Mouse (Mus musculus) ovary, postnatal 14 days (tissue): ENCODE results near the gene Napa.

Experiments
- DNase-seq: peaks from one replicate; pipeline ENCODE4 v3.0.0; 2022; ENCODE audit warnings: low spot score

Gene Napa

DNA sequence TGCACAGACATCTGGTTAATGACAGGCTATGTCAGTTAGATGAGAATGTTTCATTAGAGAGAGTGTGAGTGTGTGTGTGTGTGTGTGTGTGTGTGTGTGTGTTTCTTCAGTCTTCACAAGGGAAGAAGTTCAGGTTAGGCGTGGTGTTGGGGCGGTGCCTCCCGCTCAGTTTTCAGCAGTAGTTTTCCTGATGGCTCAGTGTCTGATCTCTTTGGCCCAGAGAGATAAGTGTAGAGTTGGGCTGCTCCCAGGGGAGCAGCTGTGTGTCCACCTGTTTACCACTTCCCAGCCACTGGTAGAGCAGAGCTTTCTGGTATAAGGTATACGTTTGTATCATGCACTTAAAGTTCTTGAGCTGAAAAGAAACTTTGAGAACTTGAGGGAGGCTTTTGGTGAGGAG, 1.6 kb downstream of the Napa start:
- no peak for DNase-seq

DNA sequence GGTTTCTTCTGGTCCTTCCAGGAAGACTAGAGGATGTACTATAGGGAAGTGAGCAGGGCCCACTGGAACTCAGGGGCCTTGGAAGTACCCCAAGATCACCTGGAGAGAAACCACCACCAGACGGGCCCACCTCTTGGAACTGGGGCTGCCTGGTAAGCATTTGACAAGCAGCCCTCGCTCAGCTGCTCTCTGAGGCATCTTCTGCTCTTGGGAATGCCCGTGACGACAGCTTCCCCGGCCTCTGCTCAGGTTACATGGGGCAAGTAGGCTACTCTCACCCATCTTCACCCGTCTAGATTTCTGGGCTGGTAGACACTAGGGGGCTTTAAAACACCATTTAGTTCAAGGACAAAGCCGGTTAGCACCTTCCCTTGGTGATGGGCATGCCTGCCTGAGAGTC, 2.8 kb downstream of the Napa start:
- DNase-seq, result no peak

GRCm38 (mm10) chr7:16101726-16102475, 3.6 kb downstream of the Napa start:
- no peak for DNase-seq

DNA sequence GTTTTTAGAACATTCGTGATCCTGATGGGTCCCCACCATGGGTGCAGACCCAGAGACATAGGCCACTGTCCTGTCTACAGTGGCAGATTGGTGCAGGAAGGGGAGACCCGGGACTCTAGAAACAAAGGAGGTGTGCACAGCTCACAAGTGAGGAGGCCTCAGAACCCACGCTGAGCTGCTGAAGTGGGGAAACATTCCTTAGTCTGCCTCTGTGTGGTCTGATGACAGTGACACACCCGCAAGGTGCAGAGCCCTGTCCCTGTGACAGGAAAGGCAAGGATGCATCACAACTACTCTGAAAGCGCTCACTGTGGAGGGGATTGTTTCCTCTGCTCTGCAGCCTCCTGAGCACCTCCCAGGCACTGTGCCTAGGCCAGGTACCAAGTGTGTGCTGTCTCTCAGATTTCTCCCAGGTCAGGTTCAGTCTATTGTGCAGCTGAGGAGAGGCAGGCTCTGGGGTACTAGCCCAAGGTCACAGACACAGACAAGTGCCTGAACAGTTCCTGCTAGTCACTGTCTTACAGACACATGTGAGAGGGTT, 4.5 kb downstream of the Napa start:
- no peak for DNase-seq

- no peak for DNase-seq
Observed at GRCm38 (mm10) chr7:16103760-16104159, 5.5 kb downstream of the Napa start.

DNA sequence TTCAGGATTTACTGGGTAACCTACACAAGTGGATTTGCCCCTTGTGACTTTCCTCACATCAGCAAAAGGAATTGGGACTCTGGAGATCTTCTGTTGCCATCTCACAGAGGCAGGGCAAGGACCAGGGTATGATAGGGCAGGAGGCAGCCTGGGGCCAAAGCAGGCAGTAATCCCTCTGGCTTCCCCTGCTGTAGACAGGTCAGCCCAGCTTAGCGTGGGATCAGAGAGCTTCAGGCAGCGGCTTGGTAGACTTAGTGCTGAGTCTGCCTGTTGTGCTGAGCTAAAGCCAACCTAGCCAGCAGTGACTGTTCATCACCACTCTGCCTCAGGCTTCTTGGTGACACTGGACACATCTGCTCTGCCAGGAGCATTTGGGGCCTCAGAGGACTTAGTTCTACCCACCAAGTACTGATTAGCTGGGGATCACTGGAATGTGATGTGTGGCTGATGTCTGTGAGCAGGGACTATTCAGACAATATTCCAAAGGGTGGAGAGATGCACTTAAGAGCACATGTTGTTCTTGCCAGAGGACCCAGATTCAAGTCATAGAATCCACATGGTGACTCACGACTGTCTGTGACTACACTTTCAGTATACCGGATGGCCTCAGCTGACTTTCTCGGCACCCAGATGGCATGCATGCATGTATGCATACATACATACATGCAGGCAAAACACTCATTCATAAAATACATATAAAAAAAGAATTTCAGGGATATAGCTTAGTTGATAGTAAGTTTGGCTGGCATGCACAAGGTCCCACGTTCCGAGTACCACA, 6.5 kb downstream of the Napa start:
- no peak for DNase-seq

DNA sequence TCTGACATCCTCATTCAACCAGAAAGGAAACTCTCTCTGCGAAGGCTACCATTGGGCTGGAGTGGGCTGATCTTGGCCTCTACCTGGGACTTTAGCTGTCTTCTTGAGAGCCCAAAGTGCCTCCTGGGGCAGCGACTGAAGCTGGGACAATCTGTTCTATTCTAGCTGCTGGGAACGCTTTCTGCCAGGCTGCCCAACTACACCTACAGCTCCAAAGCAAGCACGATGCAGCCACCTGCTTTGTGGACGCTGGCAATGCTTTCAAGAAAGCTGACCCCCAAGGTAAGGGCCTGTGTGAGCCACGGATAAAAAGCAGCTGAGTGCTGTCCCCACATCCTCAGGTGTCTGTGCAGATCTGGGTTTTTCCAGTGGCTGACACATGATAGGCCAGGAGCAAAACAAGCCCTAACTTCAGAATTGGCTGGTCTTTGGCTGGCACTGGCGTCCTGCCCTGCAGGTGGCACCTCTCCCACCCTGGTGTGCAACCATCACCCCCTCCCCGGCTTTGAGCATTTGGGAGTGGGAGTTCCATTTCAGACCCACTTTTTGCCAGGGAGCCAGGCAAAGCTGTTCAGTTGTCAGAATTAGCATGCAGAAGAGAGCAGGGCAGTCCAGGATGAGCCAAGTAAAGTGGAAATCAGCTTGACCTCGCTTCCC, 10.8 kb downstream of the Napa start:
- no peak for DNase-seq

DNA sequence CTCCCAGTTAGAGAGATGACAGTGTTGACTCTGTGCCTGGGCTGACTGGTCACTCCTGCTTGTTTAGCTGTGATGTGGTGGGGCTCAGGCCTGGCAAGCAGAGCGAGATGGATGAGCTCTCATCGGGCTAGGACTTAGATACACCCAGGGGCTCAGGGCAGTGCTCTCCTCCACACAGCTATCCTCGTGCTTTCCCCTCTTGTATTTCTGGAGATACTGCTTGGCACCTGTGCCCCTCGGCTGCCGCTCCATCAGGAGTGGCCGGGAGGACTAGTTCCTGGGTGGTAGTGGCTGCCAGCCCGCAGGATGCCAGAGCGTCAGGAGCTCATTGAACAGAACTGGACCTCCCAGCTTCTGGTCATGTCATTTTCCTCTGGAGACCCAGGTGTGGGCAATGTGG, 11.9 kb downstream of the Napa start:
- no peak for DNase-seq

DNA sequence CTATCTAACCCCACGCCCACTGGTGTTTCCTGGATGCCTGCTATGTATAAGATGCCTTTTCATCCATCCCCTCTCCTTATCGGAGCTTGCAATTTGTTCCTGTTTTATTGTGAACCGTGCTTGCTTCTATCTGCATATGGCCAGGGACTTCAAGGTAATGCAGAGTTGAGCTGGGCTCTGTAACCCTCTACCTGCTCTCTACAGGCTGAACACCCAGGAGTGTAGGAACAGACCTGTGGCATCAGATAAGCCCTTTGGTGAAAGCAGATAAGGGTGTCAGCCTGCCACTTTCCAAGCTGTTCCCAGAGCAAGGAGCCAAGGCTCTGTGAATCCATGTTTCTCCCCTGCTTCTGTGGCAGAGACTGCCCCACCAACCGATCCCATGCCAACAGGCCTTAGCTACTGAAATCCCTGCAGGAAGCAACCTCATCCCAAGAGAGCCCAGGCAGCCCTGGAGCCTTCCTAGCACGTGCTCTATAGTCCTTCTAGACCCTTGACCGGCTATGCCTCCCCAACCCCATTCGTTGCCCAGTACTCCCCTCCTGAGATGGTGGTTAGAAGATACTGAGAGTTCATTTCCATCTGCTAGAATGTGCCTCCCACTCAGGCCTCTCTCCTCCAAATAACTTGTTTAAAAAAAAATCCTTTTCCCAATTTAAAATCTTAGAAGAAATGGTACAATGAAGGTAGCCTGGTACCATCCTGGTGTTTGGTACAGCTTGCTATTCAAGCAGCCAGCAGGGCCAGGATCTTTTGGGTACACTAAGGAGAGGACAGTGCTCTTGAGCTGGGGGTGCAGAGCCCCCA, 13.2 kb downstream of the Napa start:
- no peak for DNase-seq

DNA sequence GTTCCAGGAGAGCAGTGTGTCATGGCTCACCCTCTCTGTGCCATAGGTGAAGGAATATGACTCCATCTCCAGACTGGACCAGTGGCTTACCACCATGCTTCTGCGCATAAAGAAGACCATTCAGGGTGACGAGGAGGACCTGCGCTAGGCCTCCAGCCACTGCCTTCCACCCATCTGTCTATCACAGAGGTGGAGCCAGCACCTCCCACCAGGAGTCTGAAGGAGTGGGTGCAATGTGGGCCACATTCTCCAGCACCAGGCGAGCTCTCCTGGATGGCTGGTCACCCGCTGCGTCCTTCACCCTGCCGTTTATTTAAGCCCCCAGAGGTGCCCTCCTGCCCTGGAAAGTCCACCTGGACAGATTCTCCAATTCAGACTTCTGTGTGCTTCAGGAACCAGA, 18.2 kb downstream of the Napa start:
- no peak for DNase-seq

DNA sequence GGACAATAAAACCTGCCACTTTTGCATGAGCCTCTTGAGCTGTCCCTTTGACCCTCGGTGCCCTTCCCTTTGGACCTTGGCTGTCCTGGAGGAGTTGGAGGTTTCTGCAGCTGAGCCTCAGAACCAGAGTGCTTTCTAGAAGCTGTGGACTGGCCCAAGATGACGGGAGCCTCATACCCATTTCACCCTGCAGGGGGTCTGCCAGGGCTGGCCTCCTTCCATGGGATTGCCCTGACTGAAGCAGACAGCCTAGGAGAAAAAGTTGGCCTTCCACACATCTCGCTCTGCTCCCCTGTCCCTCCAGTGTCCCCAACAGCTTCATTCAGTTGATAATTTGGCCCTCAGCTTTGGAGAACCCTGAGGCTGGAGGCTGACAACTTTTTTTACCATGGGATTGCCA, 18.8 kb downstream of the Napa start:
- DNase-seq, result no peak

DNA sequence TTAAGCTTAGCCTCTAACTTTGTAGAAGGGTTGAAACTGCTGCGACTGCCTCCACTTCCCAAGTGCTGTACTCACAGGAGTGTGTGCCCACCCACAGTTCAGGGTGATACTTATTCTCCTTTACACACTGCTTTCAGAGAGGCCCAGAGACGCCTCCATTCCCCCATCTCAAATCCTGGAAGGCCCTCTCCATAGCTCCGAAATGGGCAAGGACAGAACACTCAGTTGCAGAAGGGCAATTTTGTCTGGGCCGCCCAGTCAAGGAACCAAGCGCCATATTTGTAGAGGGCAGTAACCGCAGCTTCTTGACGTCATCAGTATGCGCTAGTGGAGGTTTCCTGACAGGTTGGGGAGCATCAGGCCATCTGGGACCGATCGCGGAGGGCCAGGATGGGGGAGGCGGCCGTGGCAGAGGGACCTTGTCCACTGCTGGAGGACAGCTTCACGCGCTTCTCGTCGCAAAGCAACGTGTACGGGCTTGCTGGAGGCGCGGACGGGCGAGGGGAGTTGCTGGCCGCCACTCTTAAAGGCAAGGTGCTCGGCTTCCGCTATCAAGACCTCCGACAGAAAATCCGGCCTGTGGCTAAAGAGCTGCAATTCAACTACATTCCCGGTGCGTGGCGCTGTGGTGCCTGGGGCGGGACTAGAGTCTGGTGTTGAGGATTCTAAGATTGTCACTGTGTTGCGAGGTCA, 21.5 kb downstream of the Napa start, which contains the start of gene Kptn:
Gene Kptn (plus strand): TSS at position 327 of the 693 bp plus-strand sequence.
- DNase-seq, result peak; percentile 93

- DNase-seq, result no peak
Observed at GRCm38 (mm10) chr7:16120262-16120600, 22.0 kb downstream of the Napa start.

DNA sequence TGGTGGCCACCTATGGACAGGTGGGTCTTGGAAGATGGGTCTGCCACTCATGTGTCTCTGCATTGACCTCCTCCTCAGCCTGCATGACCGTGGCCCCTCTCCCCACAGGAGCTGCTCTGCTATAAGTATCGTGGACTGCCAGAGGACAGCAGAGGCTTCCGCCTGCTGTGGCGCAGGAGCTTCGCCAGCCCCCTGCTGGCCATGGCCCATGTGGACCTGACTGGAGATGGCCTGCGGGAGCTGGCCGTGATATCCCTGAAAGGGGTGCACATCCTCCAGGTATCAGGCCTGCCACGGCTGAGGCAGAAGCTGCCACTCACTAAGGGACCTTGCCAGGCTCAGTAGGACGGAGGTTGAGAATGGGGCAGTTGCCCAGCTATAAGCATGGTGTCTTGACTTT, 27.6 kb downstream of the Napa start:
- no peak for DNase-seq

DNA sequence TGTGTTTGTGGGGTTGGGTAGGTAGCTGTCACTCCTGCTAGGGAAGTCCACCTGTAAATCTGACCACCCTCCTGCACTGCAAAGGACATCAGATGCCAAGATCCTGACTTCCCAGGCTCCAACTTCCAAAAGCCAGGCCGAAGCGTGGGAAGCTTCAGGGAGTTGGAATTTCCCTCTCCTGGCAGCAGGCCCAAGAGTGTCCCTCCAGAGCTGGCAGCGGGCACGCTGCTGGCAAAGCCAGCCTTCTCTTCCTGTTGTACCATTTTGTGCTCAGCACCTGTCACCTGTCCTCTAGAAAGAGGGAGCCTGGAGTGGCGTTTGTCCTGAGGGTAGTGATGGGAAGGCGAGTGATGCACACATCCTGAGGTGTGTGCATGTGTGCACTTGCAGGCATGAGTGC, 30.1 kb downstream of the Napa start:
- DNase-seq, result no peak

DNA sequence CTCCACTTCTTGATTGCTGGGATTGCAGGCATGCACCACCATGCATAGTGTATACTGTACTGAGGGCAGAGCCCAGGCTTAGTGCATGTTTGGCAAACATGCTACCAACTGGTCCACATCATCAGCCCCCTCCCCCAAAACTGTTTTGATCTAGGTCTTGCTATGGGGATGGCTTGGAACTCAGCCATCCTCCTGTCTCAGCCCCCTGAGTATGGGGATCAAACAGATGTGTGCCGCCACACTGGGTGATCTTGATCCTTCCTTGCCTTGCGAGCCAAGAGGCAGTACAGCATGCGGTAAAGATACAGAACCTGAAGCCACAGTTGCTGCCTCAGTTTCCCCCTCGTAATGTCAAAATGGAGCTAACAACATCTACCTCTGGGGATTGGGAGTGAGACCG, 30.6 kb downstream of the Napa start:
- no peak for DNase-seq

DNA sequence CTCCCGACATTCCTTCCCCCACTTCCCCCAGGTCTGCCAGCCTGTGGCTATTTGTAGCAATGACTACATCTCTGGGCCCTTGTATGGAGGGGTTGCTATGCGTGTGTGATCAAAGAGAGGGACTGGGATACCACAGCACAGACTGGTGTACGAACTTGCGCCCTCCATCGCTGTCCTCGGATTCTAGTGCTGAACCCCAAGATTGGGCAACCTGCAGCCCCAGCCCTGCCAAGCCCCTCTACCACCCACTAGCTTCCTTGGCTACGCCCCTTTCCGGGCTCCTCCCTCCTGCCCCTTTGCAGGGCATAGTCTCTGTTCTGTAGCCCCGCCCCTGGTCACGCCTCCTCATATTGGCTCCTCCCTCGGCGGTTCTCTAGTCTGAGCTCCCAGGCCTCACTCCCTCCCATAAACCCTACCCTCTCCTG, 31.2 kb downstream of the Napa start, which contains the start of gene Slc8a2:
Gene Slc8a2 (plus strand): TSS at position 406 of the 425 bp plus-strand sequence.
- DNase-seq, result peak; percentile 60

GRCm38 (mm10) chr7:16129846-16130691, 31.8 kb downstream of the Napa start:
- peak; percentile 32 for DNase-seq

DNA sequence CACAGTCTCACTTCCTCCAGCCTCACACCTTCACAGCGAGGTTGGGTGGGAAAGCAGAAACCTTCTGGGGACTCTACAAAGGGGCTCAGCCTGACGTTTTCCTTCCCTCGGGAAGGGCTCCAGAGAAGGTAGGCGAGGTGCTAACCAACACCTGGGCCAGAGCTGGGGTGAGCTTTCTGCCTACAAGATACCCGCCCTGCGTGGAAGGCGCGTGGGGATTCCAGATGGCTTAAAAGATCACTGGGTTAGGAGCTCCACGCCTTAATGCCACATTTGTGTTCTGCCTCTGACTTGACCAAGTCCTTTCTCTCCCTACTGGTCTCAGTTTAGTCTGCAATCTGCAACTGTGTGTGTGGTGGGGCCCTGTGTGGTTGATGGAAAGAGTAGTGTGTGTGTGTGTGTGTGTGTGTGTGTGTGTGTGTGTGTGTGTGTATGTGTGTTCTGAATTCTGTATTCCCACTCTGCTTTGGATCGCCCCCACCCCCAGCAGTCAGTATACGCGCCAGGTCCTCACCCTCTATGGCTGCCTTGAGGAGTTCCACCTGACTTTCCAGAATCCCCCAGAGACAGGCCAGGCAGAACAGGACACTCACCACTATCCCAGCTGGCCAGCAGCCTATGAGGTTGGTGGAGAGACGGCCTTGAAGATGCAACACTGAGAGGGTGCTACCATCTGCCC, 32.8 kb downstream of the Napa start:
- DNase-seq, result no peak

GRCm38 (mm10) chr7:16132161-16132581, 33.9 kb downstream of the Napa start:
- no peak for DNase-seq
